Comparison of ENCODE assay signal across 43 mouse cellular contexts in the genomic region with DNA sequence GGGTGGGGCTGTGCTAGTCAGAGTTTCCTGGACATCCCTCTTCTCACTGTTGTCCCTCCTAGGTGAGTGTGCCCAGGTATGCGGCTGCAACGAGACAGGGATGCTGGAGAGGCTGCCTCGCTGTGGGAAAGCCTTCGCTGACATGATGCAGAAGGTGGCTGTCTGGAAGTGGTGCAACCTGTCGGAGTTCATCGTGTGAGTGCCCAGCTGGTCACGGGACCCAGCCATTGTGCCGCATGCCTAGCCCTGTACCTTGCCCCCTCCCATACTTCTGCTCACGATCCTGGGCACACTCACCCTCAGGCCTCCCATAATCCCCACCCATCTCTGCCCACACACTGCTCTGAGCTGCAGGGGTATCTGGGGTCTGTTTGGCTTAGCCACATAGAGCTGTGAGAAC. TPM values are rescaled to one million over a fixed set of nuclear protein-coding genes. Genes with fewer than 3 reads are reported as not detected.
"Had no signal": no experiment of that assay in that cellular context is flagged by ENCODE, and none has a peak within 500 bp of the region (broad histone marks: within the 10 kb centered on the region; RNA-seq: fewer than 3 reads in every experiment).

No protein-coding gene starts in this region.

- H3K27ac ChIP-seq: limb, embryonic 10.5 days; limb, embryonic 12.5 days; limb, embryonic 13.5 days; limb, embryonic 15.5 days; liver, embryonic 12.5 days; liver, embryonic 13.5 days; liver, embryonic 14.5 days; liver, embryonic 15.5 days; lung, embryonic 15.5 days; macrophage; midbrain, embryonic 10.5 days; midbrain, embryonic 12.5 days; midbrain, embryonic 13.5 days; midbrain, embryonic 15.5 days; neural tube, embryonic 12.5 days; neural tube, embryonic 13.5 days had no signal

- H3K9ac ChIP-seq: limb, embryonic 12.5 days; limb, embryonic 13.5 days; limb, embryonic 15.5 days; liver, embryonic 12.5 days; liver, embryonic 13.5 days; liver, embryonic 14.5 days; liver, embryonic 15.5 days; liver, postnatal 0 days; lung, embryonic 14.5 days; lung, embryonic 15.5 days; midbrain, embryonic 12.5 days; midbrain, embryonic 13.5 days; midbrain, embryonic 15.5 days; neural tube, embryonic 12.5 days; neural tube, embryonic 13.5 days had no signal

- H3K36me3 ChIP-seq: limb, embryonic 10.5 days; limb, embryonic 12.5 days; limb, embryonic 13.5 days; limb, embryonic 15.5 days; liver, embryonic 12.5 days; liver, embryonic 13.5 days; liver, embryonic 15.5 days; lung, embryonic 15.5 days; midbrain, embryonic 10.5 days; midbrain, embryonic 12.5 days; midbrain, embryonic 13.5 days; midbrain, embryonic 15.5 days; neural tube, embryonic 12.5 days; neural tube, embryonic 13.5 days had no signal

- DNase-seq: left cerebral cortex, postnatal 4 days; liver; liver, embryonic 13.5 days; liver, postnatal 0 days; lung, adult 2 months; lung, embryonic 14.5 days; lung, postnatal 14 days; midbrain, embryonic 14.5 days had no signal

- H3K4me1 ChIP-seq: limb, embryonic 12.5 days; limb, embryonic 13.5 days; limb, embryonic 15.5 days; lung, embryonic 15.5 days; midbrain, embryonic 12.5 days; midbrain, embryonic 15.5 days had no signal

- H3K27me3 ChIP-seq: limb, embryonic 13.5 days; limb, embryonic 15.5 days; liver, embryonic 12.5 days; liver, embryonic 13.5 days; liver, embryonic 15.5 days; lung, embryonic 15.5 days; midbrain, embryonic 12.5 days; midbrain, embryonic 13.5 days; midbrain, embryonic 15.5 days; neural tube, embryonic 12.5 days; neural tube, embryonic 13.5 days had no signal

- H3K4me3 ChIP-seq: limb, embryonic 10.5 days; limb, embryonic 12.5 days; limb, embryonic 13.5 days; limb, embryonic 15.5 days; liver, embryonic 12.5 days; liver, embryonic 13.5 days; liver, embryonic 15.5 days; lung, embryonic 15.5 days; megakaryocyte, embryonic 14.5 days; midbrain, embryonic 10.5 days; midbrain, embryonic 12.5 days; midbrain, embryonic 13.5 days; midbrain, embryonic 15.5 days; myocyte; neural tube, embryonic 12.5 days; neural tube, embryonic 13.5 days had no signal

RNA-seq across cellular contexts. Expression of a gene that starts 16.4 kb away (rescaled TPM):
- total RNA-seq: megakaryocyte progenitor cell, adult 5-6 weeks; megakaryocyte-erythroid progenitor cell, adult 5-6 weeks; monocyte, adult 5-6 weeks had no signal
- polyA plus RNA-seq: liver, embryonic 13.5 days had no signal

RNA-seq across cellular contexts. Expression of a gene that starts 36.3 kb away (rescaled TPM):
- total RNA-seq: left cerebral cortex, postnatal 14 days; left cerebral cortex, postnatal 25 days; left cerebral cortex, postnatal 36 days; left cerebral cortex, postnatal 4 days; liver, adult 2 months; megakaryocyte progenitor cell, adult 5-6 weeks; megakaryocyte, adult 5-6 weeks; megakaryocyte-erythroid progenitor cell, adult 5-6 weeks; midbrain, postnatal 0 days; monocyte, adult 5-6 weeks had no signal
- polyA plus RNA-seq: limb, embryonic 10.5 days; limb, embryonic 11.5 days; limb, embryonic 12.5 days; limb, embryonic 13.5 days; limb, embryonic 14.5 days; limb, embryonic 15.5 days; liver, adult 2 months; liver, embryonic 11.5 days; liver, embryonic 12.5 days; liver, embryonic 13.5 days; liver, embryonic 14.5 days; liver, embryonic 15.5 days; liver, embryonic 16.5 days; liver, postnatal 0 days; lung, adult 2 months; lung, embryonic 14.5 days; lung, embryonic 15.5 days; lung, embryonic 16.5 days; lung, postnatal 0 days; macrophage; midbrain, embryonic 10.5 days; midbrain, embryonic 11.5 days; midbrain, embryonic 12.5 days; midbrain, embryonic 13.5 days; midbrain, embryonic 14.5 days; midbrain, embryonic 15.5 days; midbrain, embryonic 16.5 days; midbrain, postnatal 0 days; myocyte; neural tube, embryonic 11.5 days; neural tube, embryonic 12.5 days; neural tube, embryonic 13.5 days had no signal
